Mouse (Mus musculus) hematopoietic multipotent progenitor cell, adult 10-12 weeks (in vitro differentiated cells): Measurements from ENCODE around the gene Mcf2l. TPM values are rescaled to one million over a fixed set of nuclear protein-coding genes. Genes with fewer than 3 reads are reported as not detected.

Source experiments
- polyA plus RNA-seq: library from polyadenylated mRNA; stranded (reverse); fragments of >175 nt; gene quantifications from 2 replicates; pipeline ENCODE4 v1.2.3, GENCODE M21; 2012; ENCODE audit warnings: low replicate concordance

Gene Mcf2l
- 1.0 and 4.4 TPM in 2 replicates for polyA plus RNA-seq

DNA sequence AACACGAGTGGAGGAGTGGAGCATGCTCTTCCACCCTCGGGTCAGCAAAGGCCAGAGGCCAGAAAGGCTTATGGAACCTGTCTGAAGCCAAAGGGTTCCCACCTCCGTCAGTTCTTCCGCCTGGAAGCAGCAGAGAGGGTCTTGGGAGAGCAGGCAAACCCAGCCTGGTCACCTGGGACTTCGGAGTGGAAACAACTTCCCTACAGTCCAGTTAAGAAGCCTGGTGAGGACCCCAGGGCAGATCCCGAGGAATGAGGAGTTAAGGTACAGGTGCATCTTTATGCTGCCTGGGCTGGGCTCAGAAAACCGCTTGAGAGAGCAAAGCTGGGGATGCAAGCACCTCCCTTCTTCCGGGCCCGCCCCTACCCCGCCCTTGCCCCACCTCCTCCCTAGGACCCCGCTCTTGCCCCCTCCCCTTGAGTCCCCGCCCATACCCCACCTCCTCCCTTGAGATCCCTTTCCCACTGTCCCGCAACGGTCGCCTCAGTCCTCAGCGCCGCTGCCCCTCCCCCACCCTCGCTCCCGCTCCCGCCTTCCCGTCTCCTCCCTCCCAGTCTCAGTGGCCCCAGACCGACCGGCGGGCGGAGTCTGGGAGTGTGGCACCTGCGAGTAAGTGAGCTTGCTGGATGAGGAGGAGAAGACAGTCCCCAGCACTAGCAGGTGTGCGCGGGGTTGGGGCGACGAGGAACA, at the start of gene Mcf2l:
Gene Mcf2l (plus strand): TSS at position 450 of the 690 bp plus-strand sequence.

DNA sequence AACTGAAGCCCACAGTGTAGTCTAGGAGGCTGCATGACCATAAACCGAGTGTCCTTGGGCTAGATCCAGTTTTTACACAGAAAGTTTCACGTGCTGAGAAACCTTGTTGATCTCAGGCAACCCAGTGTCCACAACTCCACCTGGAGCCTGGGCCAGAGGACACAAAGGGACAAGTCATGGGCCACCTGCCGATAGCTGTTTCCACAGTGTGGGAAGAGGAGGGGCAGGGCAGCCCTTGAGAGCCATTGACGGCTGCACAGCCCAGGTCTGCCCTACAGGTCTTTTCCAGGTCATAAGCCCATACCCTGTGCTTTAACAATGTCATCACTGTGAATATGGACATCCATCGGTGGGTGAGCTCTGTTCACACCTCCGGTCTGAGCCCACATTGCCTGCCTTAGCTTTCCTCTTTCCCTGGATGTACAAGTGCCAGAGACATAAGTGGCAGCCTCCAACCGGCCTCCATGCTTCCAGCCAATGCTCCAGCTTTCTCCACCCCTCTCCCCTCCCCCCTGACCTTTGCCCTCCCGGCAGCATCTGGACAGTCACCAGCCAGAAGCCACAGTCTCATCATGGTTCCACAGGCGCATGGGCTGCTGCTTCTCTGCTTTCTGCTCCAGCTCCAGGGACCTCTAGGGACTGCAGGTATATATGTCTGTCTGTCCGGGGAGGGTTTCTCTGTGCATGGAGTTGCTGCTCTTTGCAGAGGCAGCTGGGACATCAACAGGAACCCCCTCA, 152.1 kb downstream of the Mcf2l start, which contains the start of gene F7:
Gene F7 (plus strand): TSS at position 548 of the 738 bp plus-strand sequence.

DNA sequence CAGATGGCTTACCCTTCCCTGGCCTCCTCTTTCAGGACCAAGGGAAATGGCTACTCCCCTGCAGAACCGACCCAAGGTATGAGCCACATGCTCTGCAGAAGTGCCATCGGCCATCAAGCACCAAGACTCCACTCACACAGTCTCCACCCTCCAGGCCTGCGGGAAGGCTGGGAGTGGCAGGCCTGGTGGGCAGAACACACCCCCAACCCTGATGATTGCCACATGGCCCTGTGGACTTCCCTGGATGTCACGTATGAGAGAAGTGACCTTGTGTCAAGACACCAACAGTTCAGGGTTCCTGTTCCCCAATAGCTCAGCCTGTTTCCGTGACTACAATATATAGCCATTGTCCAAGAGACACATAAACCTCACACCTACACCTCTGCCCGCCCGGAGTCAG, 163.4 kb downstream of the Mcf2l start, which contains the start of gene F10:
Gene F10 (plus strand): TSS at position 294 of the 400 bp plus-strand sequence.

DNA sequence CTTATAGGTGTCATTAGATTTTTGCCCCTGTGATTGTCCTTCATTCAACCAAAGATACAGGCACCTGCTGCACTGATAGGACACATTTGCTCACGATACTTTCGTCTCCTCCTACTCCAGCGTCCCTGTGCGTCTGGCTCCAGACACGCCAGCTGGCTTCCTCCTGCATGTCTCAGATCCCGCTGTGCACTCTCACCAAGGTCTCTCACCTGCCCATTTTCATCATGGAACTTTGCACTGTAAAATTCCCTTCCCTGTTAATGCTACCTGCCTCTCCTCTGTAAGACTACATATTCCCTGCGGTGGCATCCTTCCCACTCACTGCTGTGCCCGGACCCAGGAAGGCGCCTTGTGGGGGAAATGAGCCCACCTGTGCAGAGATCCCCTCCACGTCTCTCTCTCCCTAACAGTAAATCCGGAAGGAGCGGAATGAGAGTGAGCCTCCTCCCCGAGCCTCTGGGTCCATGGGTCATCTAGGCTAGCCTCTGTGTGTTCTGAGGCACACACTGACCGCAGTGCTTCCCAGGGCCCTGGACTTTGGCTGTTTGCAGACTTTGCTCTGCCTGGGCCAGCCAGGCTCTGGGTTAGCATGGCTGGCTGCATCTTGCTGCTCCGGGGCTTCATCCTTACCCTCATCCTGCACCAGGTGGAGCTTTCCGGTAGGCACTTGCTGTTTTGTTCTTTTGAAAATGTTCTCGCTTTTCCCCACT, 187.0 kb downstream of the Mcf2l start, which contains the start of gene Proz:
Gene Proz (plus strand): TSS at position 474 of the 710 bp plus-strand sequence.

Other genes starting within 250 kb of the Mcf2l start
- 12.1 and 32.0 TPM in 2 replicates for gene Tubgcp3, start 201.6 kb upstream of the Mcf2l start, polyA plus RNA-seq
- gene Atp11a, start 116.8 kb upstream of the Mcf2l start, polyA plus RNA-seq, result 6.0 and 8.8 TPM in 2 replicates
- 0.10 TPM in 1 of 2 replicates, not detected in the other for gene F7, start 152.2 kb downstream of the Mcf2l start, polyA plus RNA-seq
- 0.93 and 7.8 TPM in 2 replicates for gene F10, start 163.5 kb downstream of the Mcf2l start, polyA plus RNA-seq
- gene Proz, start 187.1 kb downstream of the Mcf2l start, polyA plus RNA-seq, result 0.10 TPM in 1 of 2 replicates, not detected in the other
- gene Pcid2, start 231.7 kb downstream of the Mcf2l start, polyA plus RNA-seq, result 7.1 and 13.0 TPM in 2 replicates
- gene Cul4a, start 231.8 kb downstream of the Mcf2l start, polyA plus RNA-seq, result 20.2 and 40.9 TPM in 2 replicates